Mouse (Mus musculus) mouse trophoblast stem cell (cell line): ENCODE data around the gene Plch2.

Experiments
- in situ Hi-C, 2 experiments: fragments of 300-500 bp; cut with MseI, MboI; formaldehyde crosslinking; loops; 2 replicates in 1 of 2; 3 replicates in 1 of 2; pipeline ENCODE4 v1.15.1; 2025

Gene Plch2

GRCm38 (mm10) chr4:155024170-155025010 lies 32.2 kb downstream of the Plch2 start:
- in situ Hi-C loops: no loop called here

- in situ Hi-C loops: no loop called here
Observed at GRCm38 (mm10) chr4:155022228-155022855, 34.2 kb downstream of the Plch2 start.

- in situ Hi-C loops: no loop called here
Observed at GRCm38 (mm10) chr4:155020813-155021212, 35.8 kb downstream of the Plch2 start.

GRCm38 (mm10) chr4:155020141-155020540 lies 36.4 kb downstream of the Plch2 start:
- in situ Hi-C loops: no loop called here

- in situ Hi-C loops: no loop called here
Observed at GRCm38 (mm10) chr4:155019336-155019847, 37.2 kb downstream of the Plch2 start.

GRCm38 (mm10) chr4:155018601-155019335 lies 37.8 kb downstream of the Plch2 start:
- in situ Hi-C loops: no loop called here

GRCm38 (mm10) chr4:155018066-155018465 lies 38.5 kb downstream of the Plch2 start:
- in situ Hi-C loops: no loop called here

- in situ Hi-C loops: no loop called here
Observed at GRCm38 (mm10) chr4:155017253-155017878, 39.2 kb downstream of the Plch2 start.

- in situ Hi-C loops: no loop called here
Observed at GRCm38 (mm10) chr4:155016807-155017206, 39.8 kb downstream of the Plch2 start.

GRCm38 (mm10) chr4:155015550-155015949 lies 41.0 kb downstream of the Plch2 start:
- in situ Hi-C loops: no loop called here

GRCm38 (mm10) chr4:155014791-155015190 lies 41.8 kb downstream of the Plch2 start:
- in situ Hi-C loops: no loop called here

GRCm38 (mm10) chr4:155014244-155014643 lies 42.3 kb downstream of the Plch2 start:
- in situ Hi-C loops: no loop called here

GRCm38 (mm10) chr4:155012788-155013187 lies 43.8 kb downstream of the Plch2 start:
- in situ Hi-C loops: no loop called here

- in situ Hi-C loops: no loop called here
Observed at GRCm38 (mm10) chr4:155012115-155012514, 44.5 kb downstream of the Plch2 start.

- in situ Hi-C loops: no loop called here
Observed at GRCm38 (mm10) chr4:155011312-155012025, 45.1 kb downstream of the Plch2 start.

GRCm38 (mm10) chr4:155010870-155011269 lies 45.7 kb downstream of the Plch2 start:
- in situ Hi-C loops: no loop called here

- in situ Hi-C loops: no loop called here
Observed at GRCm38 (mm10) chr4:155009216-155009615, 47.4 kb downstream of the Plch2 start.

GRCm38 (mm10) chr4:155008075-155008474 lies 48.5 kb downstream of the Plch2 start:
- in situ Hi-C loops: no loop called here

- in situ Hi-C loops: no loop called here
Observed at GRCm38 (mm10) chr4:155007641-155008040, 48.9 kb downstream of the Plch2 start.

- in situ Hi-C loops: no loop called here
Observed at GRCm38 (mm10) chr4:155006296-155006695, 50.3 kb downstream of the Plch2 start.

GRCm38 (mm10) chr4:155005278-155005677 lies 51.3 kb downstream of the Plch2 start:
- in situ Hi-C loops: no loop called here
